Mouse (Mus musculus) lung, adult 2 months (tissue): ENCODE data around the gene Gm13697.
"Not testable (repeated sequence)": the region's sequence is repeated elsewhere in the genome, so short reads cannot be mapped to it uniquely, and the experiment has no call there.

ENCODE experiments used
- CTCF ChIP-seq: fragments of 200-500 bp; IDR thresholded peaks from 2 replicates; pipeline ENCODE4 v1.5.1; 2011; ENCODE audit warnings: mild to moderate bottlenecking, low read length, control low read depth; ENCODE audit not compliant: insufficient read depth
- POLR2A ChIP-seq: fragments of 200-500 bp; IDR thresholded peaks from 2 replicates; pipeline ENCODE4 v1.6.1; 2011; ENCODE audit warnings: low read depth, mild to moderate bottlenecking, control low read depth, low read length, borderline replicate concordance; ENCODE audit errors: extremely low read depth

GRCm38 (mm10) chr2:83961203-83961602, 23.3 kb upstream of the Gm13697 start, which contains the start of gene Gm13693:
- TF ChIP-seq POLR2A, CTCF: not testable (repeated sequence)
